Mouse (Mus musculus): ENCODE data around the gene Klhl25.
"Not testable (repeated sequence)": the region's sequence is repeated elsewhere in the genome, so short reads cannot be mapped to it uniquely, and the experiment has no call there.

Klhl25 gene

DNA sequence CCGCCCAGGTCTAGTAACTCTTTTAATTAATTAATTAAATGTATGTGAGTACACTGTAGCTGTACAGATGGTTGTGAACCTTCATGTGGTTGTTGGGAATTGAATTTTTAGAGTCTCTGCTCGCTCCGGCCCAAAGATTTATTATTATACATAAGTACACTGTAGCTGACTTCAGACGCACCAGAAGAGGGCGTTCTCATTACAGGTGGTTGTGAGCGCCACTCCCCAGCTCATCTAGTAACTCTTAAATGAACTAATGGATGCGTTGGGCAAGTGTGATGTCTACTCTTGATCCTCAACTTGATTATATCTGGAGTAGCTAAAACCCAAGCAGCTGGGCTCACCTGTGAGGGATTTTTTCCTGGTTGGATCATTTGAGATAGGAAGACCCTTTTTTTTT is 1.2 kb upstream of the Klhl25 start:
- DNase-seq = no peak

DNA sequence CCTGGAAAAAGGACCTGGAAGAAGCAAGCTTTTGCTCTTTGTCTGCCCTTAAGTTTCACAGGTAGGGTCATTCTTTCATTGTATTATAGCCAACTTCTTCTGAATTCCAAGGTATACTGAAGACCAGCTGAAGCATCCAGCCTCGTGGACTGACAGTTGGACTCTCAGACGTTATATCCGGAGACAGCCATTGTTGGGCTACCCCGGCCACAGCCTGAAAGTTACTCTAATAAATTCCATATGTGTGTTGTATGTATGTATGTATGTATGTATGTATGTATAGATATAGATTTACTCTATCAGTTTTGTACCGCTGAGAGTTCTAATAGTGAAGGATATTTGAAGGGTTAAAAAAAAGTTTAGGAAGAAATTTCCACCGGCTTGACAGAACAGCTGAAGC is 621 bp upstream of the Klhl25 start:
- no peak for DNase-seq

DNA sequence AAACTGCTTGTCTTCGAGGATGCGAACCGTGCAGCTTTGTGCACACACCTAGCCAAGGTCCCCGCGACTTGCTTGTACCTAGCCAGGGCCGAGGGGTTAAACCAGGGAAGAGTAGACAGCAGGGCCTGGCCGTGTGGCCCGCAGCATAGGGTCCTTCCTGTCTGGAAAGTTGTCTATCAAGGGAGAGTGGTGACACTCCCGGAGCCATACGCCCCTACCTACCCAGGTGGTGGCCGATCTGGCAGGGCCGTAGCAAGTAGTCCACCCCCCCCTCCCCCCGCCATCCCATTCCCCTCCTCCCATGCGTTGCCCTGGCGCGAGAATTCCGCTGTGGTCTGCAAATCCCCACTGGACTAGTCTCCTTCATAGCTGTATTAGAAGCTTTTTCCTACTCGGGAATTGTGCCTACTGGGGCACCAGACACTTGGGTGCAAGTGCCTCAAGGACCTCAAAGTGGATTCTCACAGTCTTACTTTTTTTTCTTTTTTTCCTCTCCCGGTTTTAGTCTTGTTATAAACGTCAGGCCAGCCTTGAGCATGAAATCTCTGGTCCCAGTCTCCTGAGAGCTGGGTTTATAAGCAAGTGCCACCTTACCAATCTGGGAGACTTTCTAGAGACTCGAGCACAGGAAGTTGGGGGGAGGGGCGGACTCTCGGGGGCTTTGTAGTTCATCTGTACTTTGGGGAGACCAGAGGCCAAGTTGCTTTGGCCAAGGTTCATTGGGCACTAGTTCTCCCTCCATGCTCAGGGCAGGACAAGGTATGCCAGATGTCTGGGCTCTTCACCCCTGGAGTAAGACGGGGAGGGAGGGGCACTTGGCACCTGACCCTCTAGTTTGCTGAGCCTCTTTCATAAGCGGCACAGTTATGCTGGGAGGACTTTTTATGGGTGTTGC is 913 bp downstream of the Klhl25 start:
- no peak for DNase-seq

DNA sequence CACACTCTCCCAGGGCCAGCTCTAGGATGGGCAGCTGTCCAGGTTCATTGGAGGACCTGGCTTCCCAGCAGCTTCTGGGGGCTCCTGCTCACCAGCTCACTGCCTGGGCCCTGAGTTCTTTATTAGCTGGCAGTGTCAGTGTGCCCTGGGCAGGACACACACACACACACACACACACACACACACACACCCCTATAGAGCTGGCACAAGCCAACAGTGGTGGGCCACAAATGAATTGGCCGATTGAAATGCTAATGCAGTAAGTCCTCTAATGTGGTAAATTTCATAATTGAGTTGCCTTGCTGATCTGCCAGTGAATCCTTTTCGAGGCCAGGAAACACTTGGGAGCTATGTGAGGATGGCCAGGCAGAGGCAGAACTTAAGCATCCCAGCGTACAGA is 2.3 kb downstream of the Klhl25 start:
- not testable (repeated sequence) for DNase-seq

DNA sequence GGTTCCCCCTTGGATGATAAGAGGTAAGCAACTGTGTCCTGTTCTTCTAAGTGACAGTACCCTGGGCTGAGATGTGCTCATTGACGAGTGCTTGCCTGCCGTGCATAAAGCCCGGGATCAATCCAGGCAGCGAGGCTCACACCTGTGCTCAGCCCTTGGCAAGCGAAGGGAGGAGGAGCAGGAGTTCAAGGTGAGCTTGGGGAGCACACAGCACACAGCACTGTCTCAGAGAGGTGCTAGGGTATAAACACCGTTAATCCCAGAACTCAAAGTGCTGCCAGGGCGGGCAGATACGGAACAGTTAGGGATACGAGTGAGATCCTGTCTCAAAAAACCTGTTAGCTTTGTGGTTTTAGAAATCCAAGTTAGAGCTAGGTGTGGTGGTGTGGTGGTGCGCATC is 3.2 kb downstream of the Klhl25 start:
- no peak for DNase-seq

DNA sequence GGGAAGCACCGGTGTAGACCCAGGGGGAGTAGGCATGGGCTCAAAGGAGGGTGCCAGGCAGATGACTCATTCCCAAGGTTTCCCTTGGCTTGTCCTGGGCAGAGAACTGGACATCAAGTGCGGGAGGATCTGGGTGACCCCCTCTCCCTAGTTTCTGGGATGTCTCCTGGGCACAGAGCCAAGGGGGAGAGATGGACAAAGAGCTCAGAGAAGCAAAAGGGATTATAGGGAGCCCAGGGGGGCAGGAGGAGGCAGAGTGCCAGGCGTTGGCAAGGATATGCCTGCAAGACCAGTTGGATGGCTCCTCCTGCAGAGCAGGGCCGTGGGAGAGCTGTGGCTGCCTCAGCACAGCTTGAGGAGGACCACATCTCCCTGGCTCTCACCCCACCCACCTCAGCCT is 4.3 kb downstream of the Klhl25 start:
- DNase-seq = peak; percentile 61

DNA sequence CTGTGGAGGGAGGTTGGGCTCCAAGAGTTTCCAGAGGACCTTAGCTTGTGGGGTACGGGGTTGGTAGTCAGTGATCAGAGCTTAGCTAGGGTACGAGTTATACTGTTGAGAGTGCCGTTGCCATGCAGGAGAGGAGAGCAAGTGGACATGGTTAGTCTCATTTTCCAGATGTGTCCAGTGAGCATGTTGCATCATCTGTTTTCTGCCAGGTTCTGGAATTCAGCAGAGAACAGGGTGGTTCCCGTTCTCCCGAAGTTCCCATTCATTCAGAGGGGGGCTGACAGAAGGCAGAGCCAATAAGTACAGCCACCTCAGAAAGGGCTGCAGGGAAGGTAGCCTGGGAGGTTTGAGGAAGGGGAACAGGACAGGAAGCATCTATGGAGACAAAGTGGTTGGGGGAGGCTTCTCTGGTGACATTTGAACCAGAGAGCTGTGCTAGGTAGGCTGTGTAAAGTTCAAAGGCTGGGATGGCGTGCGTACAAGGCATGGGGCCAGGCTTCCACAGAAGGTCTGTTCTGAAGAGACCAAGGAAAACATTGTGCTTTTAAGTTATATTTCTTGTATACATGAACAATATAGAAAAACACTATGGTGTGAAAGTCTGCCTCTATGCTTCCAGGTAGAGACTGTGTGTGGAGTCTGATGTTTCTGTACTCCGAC is 5.2 kb downstream of the Klhl25 start:
- DNase-seq = no peak

DNA sequence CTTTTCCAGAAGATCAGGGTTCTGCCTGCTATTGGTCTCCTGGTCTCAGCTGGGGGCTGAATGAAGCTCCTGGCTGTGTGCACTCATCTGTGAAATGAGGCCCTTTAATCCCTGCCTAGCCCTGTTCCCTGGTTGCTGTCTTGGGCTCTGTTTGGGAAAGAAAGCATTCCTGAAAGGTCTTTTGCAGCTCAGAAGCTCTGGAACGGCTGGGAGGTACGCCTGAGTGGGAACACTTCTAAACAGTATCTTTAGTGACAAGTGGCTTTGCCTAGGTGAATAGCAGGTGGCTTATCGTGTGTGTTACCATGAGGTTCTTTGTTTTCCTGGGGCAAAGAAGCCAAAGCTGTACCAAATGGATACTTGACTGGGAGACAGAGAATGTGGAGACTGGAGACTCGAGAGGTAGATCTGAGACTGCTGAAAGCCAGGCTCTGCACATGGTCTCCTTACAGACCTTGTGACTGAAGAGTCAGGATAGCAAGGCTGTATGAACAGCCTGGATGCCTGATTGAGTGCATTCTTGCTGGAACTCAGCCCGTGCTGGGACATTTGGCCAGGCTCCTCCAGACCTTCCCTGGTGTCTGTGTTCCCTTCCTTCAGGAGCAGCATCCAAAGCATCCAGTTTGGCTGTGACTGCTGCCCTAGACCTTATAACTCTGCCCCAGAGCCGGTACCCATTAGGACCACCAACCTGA is 6.3 kb downstream of the Klhl25 start:
- no peak for DNase-seq

DNA sequence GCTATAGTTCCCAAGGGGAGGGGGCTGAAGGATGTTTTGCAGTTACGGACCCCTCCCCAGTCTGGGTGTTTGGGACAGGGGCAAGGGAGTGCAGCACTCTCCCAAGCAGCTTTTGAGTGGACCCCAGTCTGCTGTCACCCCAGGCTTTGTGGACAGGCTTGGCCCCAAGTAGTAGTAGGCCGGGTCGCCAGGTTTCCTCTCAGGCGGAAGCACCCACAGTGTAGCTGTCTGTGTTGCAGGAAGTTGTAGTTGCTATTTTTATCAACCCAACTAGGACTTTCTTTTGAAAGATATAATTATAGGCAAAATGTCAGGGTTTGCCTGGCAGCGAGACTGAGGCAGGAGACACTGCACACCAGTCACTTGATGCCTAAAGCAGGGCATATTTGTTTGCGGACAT is 6.9 kb downstream of the Klhl25 start:
- peak; percentile 36 for DNase-seq

DNA sequence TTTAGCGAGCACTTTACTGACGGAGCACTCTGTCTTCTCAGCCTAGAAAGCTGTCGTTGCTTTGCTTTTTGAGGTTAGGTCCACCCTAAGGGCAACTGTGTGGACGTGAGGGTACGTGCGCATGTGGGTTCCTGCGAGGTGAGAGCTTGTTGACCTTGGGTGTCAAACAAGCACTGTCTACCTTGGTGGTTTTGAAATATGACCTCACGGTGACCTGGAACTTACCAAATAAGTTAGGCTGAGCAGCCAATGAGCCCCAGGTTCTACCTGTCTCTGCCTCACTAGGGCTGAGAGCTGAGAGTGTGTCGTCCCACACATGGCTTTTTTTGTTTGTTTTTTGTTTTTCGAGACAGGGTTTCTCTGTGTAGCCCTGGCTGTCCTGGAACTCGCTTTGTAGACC is 8.1 kb downstream of the Klhl25 start:
- DNase-seq = no peak

DNA sequence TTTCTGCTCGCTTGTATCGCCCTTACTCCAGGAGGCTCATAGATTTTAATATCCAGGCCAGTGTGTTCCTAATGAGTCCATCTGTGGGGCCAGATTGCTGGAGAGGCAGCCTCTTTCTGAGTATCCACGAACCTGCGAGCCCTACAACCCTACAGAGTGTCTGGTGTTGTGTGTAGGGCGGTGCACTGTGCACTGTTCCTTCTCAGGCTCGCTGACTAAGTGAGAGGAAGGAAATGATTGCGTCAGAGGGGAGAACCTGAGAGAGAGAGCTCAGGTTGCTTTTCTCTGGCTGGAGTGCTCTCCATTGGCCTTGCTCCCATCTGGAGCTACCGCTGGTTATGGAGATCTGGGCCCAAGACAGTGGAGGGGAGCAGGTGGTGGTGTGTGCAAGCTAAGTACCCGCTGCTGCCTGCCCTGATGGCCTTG is 11.7 kb downstream of the Klhl25 start:
- no peak for DNase-seq

DNA sequence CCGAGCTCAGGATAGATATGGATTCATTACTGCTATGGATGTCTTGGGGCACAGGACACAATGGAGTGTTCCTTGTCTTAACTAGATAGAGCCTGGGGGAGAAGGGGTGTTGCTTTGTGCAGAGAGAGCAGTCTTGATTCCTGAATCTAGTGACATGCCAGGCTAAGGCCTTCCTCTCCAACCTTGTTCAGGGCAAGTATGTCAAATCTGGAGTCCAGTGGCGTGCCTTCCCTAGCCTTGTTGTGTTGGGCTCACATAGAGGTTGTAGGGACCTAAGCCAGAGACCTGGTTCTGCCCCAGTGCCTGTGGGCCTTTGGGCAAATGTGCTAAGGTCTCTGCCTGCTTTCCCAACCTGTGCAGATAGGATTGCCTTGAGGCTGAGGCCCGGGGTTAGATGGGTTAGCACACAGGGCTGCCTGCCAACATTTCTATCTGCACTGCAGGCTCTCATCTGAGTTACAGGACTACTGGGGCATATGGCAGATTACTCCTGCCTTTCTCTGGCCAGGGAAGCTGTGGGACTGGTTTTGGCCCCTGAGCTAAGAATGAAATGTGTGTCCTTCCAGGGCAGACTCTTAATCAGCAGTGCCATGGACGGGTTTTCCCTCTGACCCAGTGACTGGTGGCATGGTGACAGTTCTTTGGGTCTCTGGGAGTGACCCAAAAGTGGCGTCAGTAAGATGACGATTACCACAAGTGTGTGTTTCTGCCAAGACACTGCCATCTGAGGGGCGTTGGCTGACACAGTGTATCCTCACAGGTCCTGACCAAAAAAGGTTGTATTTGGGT is 13.7 kb downstream of the Klhl25 start:
- DNase-seq = not testable (repeated sequence)

DNA sequence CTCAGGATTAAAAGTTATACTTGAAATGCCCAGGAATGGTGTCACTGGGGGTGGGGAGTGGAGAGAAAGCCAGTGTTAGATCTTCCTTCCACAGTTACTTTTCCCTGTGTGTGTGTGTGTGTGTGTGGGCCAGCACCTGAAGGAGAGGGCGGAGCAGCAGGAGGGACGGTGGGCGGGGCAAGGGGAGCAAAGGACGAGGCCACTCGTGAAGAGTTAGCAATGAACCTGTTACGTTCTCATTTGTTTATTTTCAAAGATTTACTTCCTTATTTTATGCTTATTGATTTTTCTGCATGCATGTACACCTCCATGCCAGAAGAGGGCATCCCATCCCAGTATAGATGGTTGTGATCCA is 14.3 kb downstream of the Klhl25 start:
- not testable (repeated sequence) for DNase-seq

DNA sequence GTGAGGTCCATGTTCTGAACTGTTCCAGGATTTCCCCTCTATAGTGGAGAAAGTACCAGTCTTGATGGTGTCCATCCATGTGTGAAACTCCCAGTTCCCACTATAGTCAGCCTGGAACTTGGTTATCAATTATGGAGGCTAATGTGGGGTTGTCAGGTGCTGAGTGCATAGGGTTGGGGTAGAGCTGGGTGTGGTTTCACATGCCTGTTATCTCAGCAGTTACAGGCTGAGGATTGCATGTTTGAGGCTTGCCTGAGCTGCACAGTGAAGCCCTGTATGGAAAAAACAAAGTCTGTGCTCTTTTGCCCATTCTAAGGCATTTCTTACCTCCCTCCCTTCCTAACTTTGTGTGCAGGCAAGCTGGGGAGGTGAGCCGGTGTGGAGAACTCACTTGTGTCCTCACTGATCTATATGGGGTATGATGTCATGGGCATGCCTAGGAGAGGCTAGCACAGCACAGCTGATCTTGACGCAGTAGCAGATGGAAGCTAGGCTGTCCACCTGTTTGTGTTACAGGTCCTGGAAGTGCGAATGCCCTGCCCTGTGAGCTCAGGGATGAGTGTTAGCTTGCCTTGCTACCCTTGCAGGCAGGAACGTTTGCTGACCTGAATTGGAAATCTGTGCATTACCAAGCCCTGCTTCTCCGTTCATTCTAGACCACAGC is 15.3 kb downstream of the Klhl25 start:
- not testable (repeated sequence) for DNase-seq

DNA sequence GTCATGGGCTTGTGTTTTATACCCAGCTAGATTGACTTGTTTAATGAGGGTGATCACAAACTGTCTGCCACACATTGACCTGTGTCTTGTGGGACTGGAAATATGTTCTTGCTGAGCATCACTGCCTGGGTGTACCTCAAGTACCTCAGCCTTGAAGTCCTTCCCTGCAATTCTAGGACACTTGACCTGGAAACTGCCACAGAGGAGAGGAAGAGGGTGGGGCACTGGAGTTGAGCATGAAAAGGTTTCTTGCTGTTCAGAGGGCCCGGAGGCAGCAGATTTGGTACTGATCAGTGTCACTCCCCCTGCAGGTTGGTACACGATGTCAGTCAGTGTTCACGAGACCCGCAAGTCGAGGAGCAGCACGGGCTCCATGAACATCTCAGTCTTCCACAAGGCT is 16.9 kb downstream of the Klhl25 start:
- DNase-seq = no peak

DNA sequence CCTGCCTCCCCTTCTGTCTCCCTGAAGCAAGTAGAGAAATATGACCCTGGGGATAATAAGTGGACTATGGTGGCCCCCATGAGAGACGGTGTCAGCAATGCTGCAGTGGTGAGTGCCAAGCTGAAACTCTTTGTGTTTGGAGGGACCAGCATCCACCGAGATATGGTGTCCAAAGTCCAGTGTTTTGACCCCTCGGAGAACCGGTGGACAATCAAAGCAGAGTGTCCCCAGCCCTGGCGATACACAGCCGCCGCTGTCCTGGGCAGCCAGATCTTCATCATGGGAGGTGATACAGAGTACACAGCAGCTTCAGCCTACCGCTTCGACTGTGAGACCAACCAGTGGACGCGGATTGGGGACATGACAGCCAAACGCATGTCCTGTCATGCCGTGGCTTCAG is 18.4 kb downstream of the Klhl25 start:
- DNase-seq = no peak

DNA sequence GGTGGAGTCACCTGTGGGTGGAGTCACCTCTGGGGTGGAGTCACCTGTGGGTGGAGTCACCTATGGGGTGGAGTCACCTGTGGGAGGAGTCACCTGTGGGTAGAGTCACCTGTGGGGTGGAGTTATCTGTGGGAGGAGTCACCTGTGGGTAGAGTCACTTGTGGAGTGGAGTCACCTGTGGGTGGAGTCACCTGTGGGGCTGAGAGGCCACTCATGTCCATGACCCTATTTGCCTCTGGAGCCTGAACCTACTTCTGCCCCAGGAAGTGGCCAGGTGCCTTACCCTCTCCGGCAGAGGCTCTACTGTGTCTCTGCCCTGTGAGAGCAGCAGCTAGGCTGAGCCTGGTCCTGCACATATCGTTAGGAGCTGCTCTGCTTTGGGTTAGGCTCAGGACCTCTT is 20.6 kb downstream of the Klhl25 start:
- DNase-seq = no peak

DNA sequence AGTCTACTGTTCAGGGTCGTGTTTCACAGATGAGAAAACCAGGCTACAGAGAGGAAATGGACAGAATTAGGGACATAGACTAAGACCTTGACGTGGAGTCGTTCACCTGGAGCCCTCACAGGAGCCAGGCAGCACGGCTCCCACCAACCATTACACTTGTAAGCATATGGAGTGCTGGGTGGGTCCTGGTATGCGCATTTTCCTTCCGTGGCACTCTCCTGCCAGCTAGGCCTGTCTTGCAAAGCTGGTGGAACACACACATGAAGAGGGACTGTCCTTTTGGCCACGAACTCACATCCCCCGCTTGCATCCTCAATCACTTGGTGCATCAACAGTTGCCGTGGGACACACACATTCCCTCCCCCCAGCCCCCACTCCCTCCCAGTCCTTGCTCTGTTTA is 22.4 kb downstream of the Klhl25 start:
- DNase-seq = no peak

DNA sequence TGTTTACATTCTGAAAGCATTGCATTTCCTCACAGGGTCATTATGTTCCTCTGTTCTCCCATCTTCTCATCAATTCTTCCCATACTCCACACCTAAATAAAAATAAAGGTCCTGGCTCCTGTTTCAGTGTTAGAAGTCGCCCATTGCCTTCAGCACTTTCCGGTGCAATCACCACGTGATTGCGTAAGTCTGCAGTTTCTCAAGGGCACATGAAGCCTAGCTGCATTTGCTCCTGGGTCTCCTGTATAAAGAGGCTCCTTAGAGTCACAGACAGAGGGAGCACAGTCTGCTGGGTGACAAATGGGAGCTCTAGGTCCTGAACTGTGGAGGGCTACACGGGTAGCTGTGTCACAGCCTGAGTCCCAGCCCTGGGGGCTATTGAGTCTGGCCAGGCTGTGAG is 24.1 kb downstream of the Klhl25 start:
- no peak for DNase-seq

DNA sequence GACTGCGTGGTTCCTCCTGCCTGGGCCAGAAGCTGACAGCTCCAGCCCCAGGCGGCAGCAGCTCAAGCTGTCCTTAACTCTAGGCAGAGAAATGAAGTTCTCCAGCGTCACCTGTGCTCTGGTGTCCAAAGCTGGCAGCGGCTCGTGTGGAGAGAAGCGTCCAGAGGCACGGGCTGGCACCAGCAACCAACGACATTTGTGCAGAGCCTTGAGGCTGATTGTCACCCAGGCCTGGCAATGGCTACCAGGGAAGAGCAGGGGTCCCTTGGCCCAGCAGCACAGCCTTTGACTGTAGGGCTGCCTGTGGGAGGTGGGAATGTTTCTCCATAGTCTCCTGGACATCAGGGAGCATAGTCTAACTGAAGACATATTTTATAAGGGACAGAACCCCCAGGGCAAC is 24.6 kb downstream of the Klhl25 start:
- no peak for DNase-seq

DNA sequence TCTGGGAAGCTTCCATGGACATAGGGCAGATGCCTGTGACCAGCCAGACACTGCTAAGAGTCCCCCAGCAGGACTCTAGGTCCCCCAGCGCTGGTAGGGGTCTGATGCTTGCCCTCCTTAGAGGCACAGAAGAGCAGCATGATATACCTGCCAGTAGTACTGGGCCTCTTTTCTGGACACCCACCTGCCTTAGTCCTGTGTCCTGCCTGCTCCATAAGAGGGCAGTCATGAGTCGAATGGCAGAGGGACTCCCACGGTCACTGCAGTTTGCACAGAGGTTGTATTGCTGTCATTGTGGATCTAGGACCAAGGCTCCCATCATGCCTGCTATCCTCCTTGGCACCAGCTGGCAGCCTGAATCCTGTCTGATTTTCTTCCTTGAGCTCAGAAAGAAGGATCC is 25.1 kb downstream of the Klhl25 start:
- DNase-seq = no peak

DNA sequence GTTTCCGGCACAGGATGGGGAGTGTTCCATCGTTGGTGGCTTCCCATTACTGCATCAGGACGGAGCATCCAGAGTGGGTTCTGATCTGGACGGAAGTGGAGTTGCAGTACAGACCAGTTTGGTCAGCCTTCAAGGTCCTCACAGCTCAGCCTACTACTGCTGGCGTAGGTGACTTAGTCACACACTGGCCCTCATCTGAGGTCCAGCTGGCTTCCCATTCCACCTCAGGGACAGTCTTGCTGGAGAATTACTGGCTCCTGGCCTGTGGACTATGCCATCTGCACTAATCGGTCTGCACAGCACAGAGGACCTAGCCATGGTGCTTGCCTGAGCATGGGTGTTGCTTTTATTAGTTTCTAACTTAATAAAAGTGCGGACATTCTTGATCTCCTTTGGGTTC is 25.6 kb downstream of the Klhl25 start:
- DNase-seq = no peak

DNA sequence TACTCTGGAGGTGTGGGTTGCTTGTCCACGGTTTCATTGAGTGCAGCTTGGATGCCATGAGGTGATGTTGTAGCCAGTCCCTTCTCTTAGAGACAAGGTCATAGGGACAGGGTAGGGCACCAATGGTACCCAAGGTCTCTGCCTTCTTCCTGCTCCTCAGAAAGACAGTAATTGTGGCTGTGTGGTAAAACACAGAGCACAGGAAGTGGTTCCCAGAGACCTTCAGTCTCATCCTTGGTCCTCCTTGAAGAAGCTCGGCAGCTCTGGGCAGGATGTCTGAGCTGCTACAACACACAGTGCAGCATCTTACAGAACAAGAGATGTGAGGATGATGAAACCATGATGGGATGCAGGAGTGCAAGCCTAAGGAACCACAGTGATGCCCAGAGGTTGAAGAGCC is 31.3 kb downstream of the Klhl25 start:
- not testable (repeated sequence) for DNase-seq

Data from layer of hippocampus, adult 9-11 months (tissue).